Mouse (Mus musculus) MEL (cell line): ENCODE measurements around the gene Bzw2. TPM values are rescaled to one million over a fixed set of nuclear protein-coding genes. Genes with fewer than 3 reads are reported as not detected.

Experiments used
- DNase-seq: peaks from one replicate; pipeline ENCODE4 v3.0.0; 2011; ENCODE audit warnings: low read depth, low spot score
- H3K27ac ChIP-seq: 2 replicates; pipeline ENCODE4 v1.5.1; 2012; ENCODE audit warnings: low read depth, mild to moderate bottlenecking, control low read depth, low read length, moderate library complexity; ENCODE audit not compliant: control insufficient read depth
- H3K27me3 ChIP-seq, 2 experiments: fragments of 150-350 bp in 1 of 2; sonication (generic) in 1 of 2; 2 replicates each; pipeline ENCODE4 v1.6.1; 2012; ENCODE audit warnings: low read length in 2 of 2, mild to moderate bottlenecking in 2 of 2, improper control_type of control experiment in 1 of 2, moderate library complexity in 1 of 2; ENCODE audit not compliant: insufficient read depth in 2 of 2, control insufficient read depth in 1 of 2
- H3K36me3 ChIP-seq, 2 experiments: 2 replicates each; pipeline ENCODE4 v1.6.1; 2012 to 2014; ENCODE audit warnings: low read length in 2 of 2, improper control_type of control experiment in 1 of 2, inconsistent platforms in 1 of 2, mild to moderate bottlenecking in 1 of 2; ENCODE audit not compliant: insufficient read depth in 2 of 2, control insufficient read depth in 1 of 2
- H3K4me1 ChIP-seq, 2 experiments: fragments of 150-350 bp in 1 of 2; sonication (generic) in 1 of 2; 2 replicates each; pipeline ENCODE4 v1.6.1; 2012; ENCODE audit warnings: low read length in 2 of 2, improper control_type of control experiment in 1 of 2, mild to moderate bottlenecking in 1 of 2; ENCODE audit not compliant: insufficient read depth in 2 of 2, control insufficient read depth in 1 of 2
- H3K4me3 ChIP-seq, 2 experiments: fragments of 150-350 bp in 1 of 2; sonication (generic) in 1 of 2; 2 replicates each; pipeline ENCODE4 v1.5.1; 2012; ENCODE audit warnings: low read depth in 2 of 2, low read length in 2 of 2, mild to moderate bottlenecking in 2 of 2, moderate library complexity in 2 of 2, control low read depth in 1 of 2, improper control_type of control experiment in 1 of 2; ENCODE audit not compliant: control insufficient read depth in 1 of 2, insufficient read depth in 1 of 2
- H3K79me2 ChIP-seq: 2 replicates; pipeline ENCODE4 v1.6.1; 2012; ENCODE audit warnings: mild to moderate bottlenecking, low read length, moderate library complexity; ENCODE audit not compliant: control insufficient read depth, poor library complexity, insufficient read depth
- H3K9ac ChIP-seq: 2 replicates; pipeline ENCODE4 v1.6.1; 2012; ENCODE audit warnings: low read depth, mild to moderate bottlenecking, control low read depth, low read length, moderate library complexity; ENCODE audit not compliant: control insufficient read depth, poor library complexity, severe bottlenecking
- H3K9me3 ChIP-seq: fragments of 150-350 bp; sonication (generic); replicated peaks from 2 replicates; pipeline ENCODE4 v1.6.1; 2012; ENCODE audit warnings: mild to moderate bottlenecking, low read length, improper control_type of control experiment, moderate library complexity; ENCODE audit not compliant: insufficient read depth
- BHLHE40 ChIP-seq: IDR thresholded peaks from 2 replicates; pipeline ENCODE4 v1.6.1; 2012; ENCODE audit warnings: low read depth, mild to moderate bottlenecking, inconsistent platforms, low read length, improper control_type of control experiment, borderline replicate concordance
- CHD1 ChIP-seq: IDR thresholded peaks from 2 replicates; pipeline ENCODE4 v1.6.1; 2012; ENCODE audit warnings: low read depth, mild to moderate bottlenecking, inconsistent platforms, low read length, improper control_type of control experiment
- CHD2 ChIP-seq: IDR thresholded peaks from 2 replicates; pipeline ENCODE4 v1.6.1; 2011; ENCODE audit warnings: low read length, improper control_type of control experiment
- E2F4 ChIP-seq: IDR thresholded peaks from 2 replicates; pipeline ENCODE4 v1.6.1; 2011; ENCODE audit warnings: low read depth, low read length, improper control_type of control experiment, borderline replicate concordance
- GABPA ChIP-seq: IDR thresholded peaks from 2 replicates; pipeline ENCODE4 v1.6.1; 2012; ENCODE audit warnings: low read depth, mild to moderate bottlenecking, inconsistent platforms, low read length, improper control_type of control experiment, moderate library complexity
- GATA1 ChIP-seq: IDR thresholded peaks from 2 replicates; pipeline ENCODE4 v1.6.1; 2011; ENCODE audit warnings: low read depth, low read length, improper control_type of control experiment
- JUND ChIP-seq: IDR thresholded peaks from 2 replicates; pipeline ENCODE4 v1.6.1; 2011; ENCODE audit warnings: low read depth, mild to moderate bottlenecking, improper control_type of control experiment, low read length
- MAX ChIP-seq: IDR thresholded peaks from 2 replicates; pipeline ENCODE4 v1.6.1; 2011; ENCODE audit warnings: low read length, improper control_type of control experiment
- MAZ ChIP-seq: IDR thresholded peaks from 2 replicates; pipeline ENCODE4 v1.6.1; 2012; ENCODE audit warnings: low read depth, mild to moderate bottlenecking, inconsistent platforms, low read length, improper control_type of control experiment
- MEF2A ChIP-seq: IDR thresholded peaks from 2 replicates; pipeline ENCODE4 v1.6.1; 2014; ENCODE audit warnings: low read depth, mild to moderate bottlenecking, inconsistent platforms, low read length, improper control_type of control experiment; ENCODE audit not compliant: poor library complexity, insufficient replicate concordance, severe bottlenecking; ENCODE audit errors: extremely low read depth
- MYB ChIP-seq: IDR thresholded peaks from 2 replicates; pipeline ENCODE4 v1.6.1; 2011; ENCODE audit warnings: mild to moderate bottlenecking, low read depth, low read length, improper control_type of control experiment
- NRF1 ChIP-seq: IDR thresholded peaks from 2 replicates; pipeline ENCODE4 v1.6.1; 2014; ENCODE audit warnings: low read depth, mild to moderate bottlenecking, inconsistent platforms, low read length, improper control_type of control experiment, moderate library complexity; ENCODE audit not compliant: poor library complexity, insufficient read depth, severe bottlenecking
- POLR2AphosphoS2 ChIP-seq: IDR thresholded peaks from 2 replicates; pipeline ENCODE4 v1.6.1; 2011; ENCODE audit warnings: low read length, improper control_type of control experiment
- RCOR1 ChIP-seq: IDR thresholded peaks from 2 replicates; pipeline ENCODE4 v1.6.1; 2012; ENCODE audit warnings: low read depth, mild to moderate bottlenecking, inconsistent platforms, low read length, improper control_type of control experiment
- SMC3 ChIP-seq: IDR thresholded peaks from 2 replicates; pipeline ENCODE4 v1.6.1; 2011; ENCODE audit warnings: low read depth, low read length, improper control_type of control experiment
- TAL1 ChIP-seq: IDR thresholded peaks from 2 replicates; pipeline ENCODE4 v1.6.1; 2012; ENCODE audit warnings: mild to moderate bottlenecking, inconsistent platforms, low read length, moderate library complexity, mixed read lengths
- USF1 ChIP-seq: IDR thresholded peaks from 2 replicates; pipeline ENCODE4 v1.6.1; 2014; ENCODE audit warnings: low read depth, mild to moderate bottlenecking, inconsistent platforms, low read length, improper control_type of control experiment, moderate library complexity
- ZC3H11A ChIP-seq: IDR thresholded peaks from 2 replicates; pipeline ENCODE4 v1.6.1; 2012; ENCODE audit warnings: low read depth, mild to moderate bottlenecking, inconsistent platforms, low read length, improper control_type of control experiment
- ZKSCAN1 ChIP-seq: IDR thresholded peaks from 2 replicates; pipeline ENCODE4 v1.6.1; 2012; ENCODE audit warnings: low read depth, mild to moderate bottlenecking, inconsistent platforms, low read length, improper control_type of control experiment, moderate library complexity
- ZMIZ1 ChIP-seq: IDR thresholded peaks from 2 replicates; pipeline ENCODE4 v1.6.1; 2012; ENCODE audit warnings: low read depth, mild to moderate bottlenecking, inconsistent platforms, low read length, improper control_type of control experiment, moderate library complexity
- ZNF384 ChIP-seq: IDR thresholded peaks from 2 replicates; pipeline ENCODE4 v1.6.1; 2012; ENCODE audit warnings: low read depth, mild to moderate bottlenecking, inconsistent platforms, low read length, improper control_type of control experiment
- polyA plus RNA-seq, 2 experiments: library from polyadenylated mRNA; stranded (reverse) in 1 of 2; unstranded in 1 of 2; fragments of >175 nt in 1 of 2; fragments of >200 nt in 1 of 2; gene quantifications; 2 replicates each; pipeline versions ENCODE4 v1.2.1 to v1.2.4; 2012; ENCODE audit warnings: low replicate concordance in 2 of 2, low read depth in 1 of 2; ENCODE audit not compliant: insufficient read length in 2 of 2, insufficient read depth in 1 of 2, missing spikeins in 1 of 2
- total RNA-seq: library from RNA; depleted of rRNA; stranded (reverse); fragments of 300-350 nt; gene quantifications from 2 replicates; pipeline ENCODE4 v1.2.3, GENCODE M21; 2012

Gene Bzw2
- total and polyA plus RNA-seq, 3 experiments, result 155 to 170 (median 157) TPM

GRCm38 (mm10) chr12:36126049-36126448 lies 31.8 kb downstream of the Bzw2 start:
- Histone ChIP-seq H3K27me3 (no peaks in the 10 kb centered on the region), H3K27ac (no peak overlapping the region), H3K36me3 (peaks cover 2 to 16% of the 10 kb centered on the region in 2 experiments), H3K9ac (no peak overlapping the region), H3K79me2 (no peaks in the 10 kb centered on the region), H3K9me3 (no peaks in the 10 kb centered on the region), H3K4me1 (no peaks in the 10 kb centered on the region), H3K4me3 (no peak overlapping the region)
- no peak for DNase-seq
- TF ChIP-seq ZKSCAN1, result no peak
- no peak for TF ChIP-seq E2F4
- no peak for TF ChIP-seq CHD1
- TF ChIP-seq USF1, result no peak

- H3K4me1 ChIP-seq, result no peaks in the 10 kb centered on the region
- TF ChIP-seq ZNF384 (no peak), GABPA (no peak), MYB (no peak), MAX (no peak), NRF1 (no peak), GATA1 (no peak), BHLHE40 (no peak), CHD2 (no peak), CHD1 (no peak), RCOR1 (no peak), MEF2A (no peak), JUND (no peak), TAL1 (no peak), ZC3H11A (no peak), SMC3 (no peak), MAZ (no peak), POLR2AphosphoS2 (no peak), ZMIZ1 (no peak)
- peaks cover 0 to 18% of the 10 kb centered on the region in 2 experiments; a peak in 2 of 4 replicates for H3K36me3 ChIP-seq
- H3K27me3 ChIP-seq, result no peaks in the 10 kb centered on the region
- no peak for DNase-seq
- no peak overlapping the region for H3K27ac ChIP-seq
- H3K9ac ChIP-seq, result no peak overlapping the region
- no peaks in the 10 kb centered on the region for H3K79me2 ChIP-seq
- H3K9me3 ChIP-seq, result no peaks in the 10 kb centered on the region
- H3K4me3 ChIP-seq, result no peak overlapping the region
These were observed 38.6 kb downstream of the Bzw2 start for GRCm38 (mm10) chr12:36119244-36119643.
